Mouse (Mus musculus) lung, embryonic 14.5 days (tissue): ENCODE results near the gene Zswim1. TPM values are rescaled to one million over a fixed set of nuclear protein-coding genes. Genes with fewer than 3 reads are reported as not detected.
"Not testable (repeated sequence)": the region's sequence is repeated elsewhere in the genome, so short reads cannot be mapped to it uniquely, and the experiment has no call there.

Experiments
- ATAC-seq: fragments of 200-750 bp; cut with Nextera tagmentation; 2 replicates; pipeline ENCODE4 v1.8.0; 2017; ENCODE audit warnings: mild to moderate bottlenecking, moderate TSS enrichment, moderate library complexity; ENCODE audit not compliant: insufficient read depth
- DNase-seq: peaks from one replicate; pipeline ENCODE4 v3.0.0-alpha.2; 2015
- H3K27ac ChIP-seq: fragments of 300-500 bp; sonication (generic); 2 replicates; pipeline ENCODE4 v1.5.1; 2014; ENCODE audit warnings: low read depth, mild to moderate bottlenecking, moderate library complexity
- H3K27me3 ChIP-seq: fragments of 300-500 bp; sonication (generic); 2 replicates; pipeline ENCODE4 v1.6.1; 2014; ENCODE audit warnings: low read length, control low read depth; ENCODE audit not compliant: insufficient read depth
- H3K36me3 ChIP-seq: fragments of 300-500 bp; sonication (generic); 2 replicates; pipeline ENCODE4 v1.6.1; 2014; ENCODE audit warnings: control low read depth; ENCODE audit not compliant: insufficient read depth
- H3K4me1 ChIP-seq: fragments of 300-500 bp; sonication (generic); 2 replicates; pipeline ENCODE4 v1.6.1; 2014; ENCODE audit warnings: antibody characterized with exemption, control low read depth; ENCODE audit not compliant: insufficient read depth
- H3K4me2 ChIP-seq: fragments of 300-500 bp; sonication (generic); 2 replicates; pipeline ENCODE4 v1.6.1; 2014; ENCODE audit warnings: mild to moderate bottlenecking
- H3K4me3 ChIP-seq: fragments of 300-500 bp; sonication (generic); 2 replicates; pipeline ENCODE4 v1.5.1; 2014; ENCODE audit warnings: low read depth, low read length
- H3K9ac ChIP-seq: fragments of 300-500 bp; sonication (generic); 2 replicates; pipeline ENCODE4 v1.6.1; 2014
- H3K9me3 ChIP-seq: fragments of 300-500 bp; sonication (generic); 2 replicates; pipeline ENCODE4 v1.6.1; 2016; ENCODE audit warnings: low read depth, low read length, control low read depth
- CTCF ChIP-seq: IDR thresholded peaks from 2 replicates; pipeline ENCODE4 v1.5.1; 2016; ENCODE audit warnings: antibody characterized with exemption, low read depth
- WGBS: fragments of 180-500 bp; shearing (Covaris S2); extraction: QIAGEN DNeasy Blood & Tissue Kit; methylation state at CpG from one replicate; pipeline ENCODE4 v1.1.7; 2014; 5-methylcytosine and 5-hydroxymethylcytosine counted together
- polyA plus RNA-seq: library from polyadenylated mRNA; unstranded; fragments of >200 nt; fragmentation: Nextera tagmentation; extraction: Ambion mirVana; gene quantifications from 2 replicates; pipeline ENCODE4 v1.2.1, GENCODE M21; 2014

Zswim1 gene
- polyA plus RNA-seq, 1 experiment from 2014 or later, result 21.1 TPM

GRCm38 (mm10) chr2:164793236-164793635 lies 29.2 kb upstream of the Zswim1 start:
- Histone ChIP-seq H3K4me3 (no peak overlapping the region), H3K9ac (no peak overlapping the region), H3K9me3 (no peaks in the 10 kb centered on the region), H3K36me3 (peaks cover 79% of the 10 kb centered on the region), H3K4me2 (no peak overlapping the region), H3K27ac (no peak overlapping the region), H3K4me1 (no peaks in the 10 kb centered on the region), H3K27me3 (no peaks in the 10 kb centered on the region)
- DNase-seq (peak; percentile 77), ATAC-seq (0 out of 2 replicates have a peak, but pooled peaks have one; percentile 13)
- WGBS, result 65% methylated on average over 3 of the region's 3 CpGs
- TF ChIP-seq CTCF, result peak; percentile 84

DNA sequence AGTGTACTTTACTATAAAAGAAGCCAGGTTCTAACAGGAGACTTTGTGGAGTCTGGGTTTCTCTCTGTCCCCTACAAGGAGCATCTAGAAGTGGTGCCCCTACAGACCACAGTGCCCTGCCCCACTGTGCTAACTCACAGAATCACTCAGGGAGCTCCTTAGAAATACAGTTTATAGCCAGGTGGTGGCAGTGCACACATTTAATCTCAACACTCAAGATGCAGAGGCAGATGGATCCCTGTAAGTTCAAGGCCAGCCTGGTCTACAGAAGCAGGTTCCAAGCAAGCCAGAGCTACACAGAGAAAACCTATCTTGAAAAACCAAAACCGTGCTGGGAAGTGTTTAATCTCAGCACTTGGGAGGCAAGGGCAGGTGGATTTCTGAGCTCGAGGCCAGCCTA lies 28.7 kb upstream of the Zswim1 start:
- DNase-seq (peak; percentile 29), ATAC-seq (0 out of 2 replicates have a peak, but pooled peaks have one; percentile 15)
- Histone ChIP-seq H3K4me1 (no peaks in the 10 kb centered on the region), H3K9me3 (no peaks in the 10 kb centered on the region), H3K27me3 (no peaks in the 10 kb centered on the region), H3K36me3 (peaks cover 80% of the 10 kb centered on the region), H3K27ac (no peak overlapping the region), H3K9ac (no peak overlapping the region), H3K4me3 (no peak overlapping the region), H3K4me2 (no peak overlapping the region)
- no peak; the same call in 1 of the 2 replicates for TF ChIP-seq CTCF
- WGBS, result 92% methylated on average over 2 of the region's 2 CpGs

GRCm38 (mm10) chr2:164794293-164794692 lies 28.2 kb upstream of the Zswim1 start:
- Histone ChIP-seq H3K9ac (no peak overlapping the region), H3K4me2 (no peak overlapping the region), H3K36me3 (peaks cover 79% of the 10 kb centered on the region), H3K9me3 (no peaks in the 10 kb centered on the region), H3K27me3 (no peaks in the 10 kb centered on the region), H3K27ac (no peak overlapping the region), H3K4me3 (no peak overlapping the region), H3K4me1 (no peaks in the 10 kb centered on the region)
- peak; percentile 96 for DNase-seq
- 27% methylated on average over 5 of the region's 5 CpGs for WGBS
- ATAC-seq, result peak; percentile 56; the same call in 1 of the 2 replicates
- TF ChIP-seq CTCF, result peak; percentile 88

DNA sequence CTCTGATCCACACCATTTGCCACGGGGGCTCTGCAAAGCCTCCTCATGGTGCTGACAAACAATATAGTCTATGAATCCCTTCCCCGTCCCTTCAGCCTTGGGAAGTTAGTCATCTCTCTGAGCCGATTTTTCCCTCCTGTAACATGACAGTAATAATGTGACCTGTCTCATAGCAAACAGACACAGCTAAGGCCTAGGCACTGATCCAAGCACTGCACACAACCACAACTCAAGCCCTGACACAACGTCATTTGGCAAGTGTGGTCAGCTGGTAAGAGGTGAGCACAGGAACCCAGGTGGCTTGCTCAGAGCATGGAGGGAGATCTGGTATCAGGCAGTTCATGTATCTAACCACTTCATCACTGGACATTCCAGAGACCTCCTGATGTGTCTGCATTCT lies 26.6 kb upstream of the Zswim1 start:
- peaks cover 81% of the 10 kb centered on the region for H3K36me3 ChIP-seq
- 74% methylated on average over 4 of the region's 4 CpGs for WGBS

DNA sequence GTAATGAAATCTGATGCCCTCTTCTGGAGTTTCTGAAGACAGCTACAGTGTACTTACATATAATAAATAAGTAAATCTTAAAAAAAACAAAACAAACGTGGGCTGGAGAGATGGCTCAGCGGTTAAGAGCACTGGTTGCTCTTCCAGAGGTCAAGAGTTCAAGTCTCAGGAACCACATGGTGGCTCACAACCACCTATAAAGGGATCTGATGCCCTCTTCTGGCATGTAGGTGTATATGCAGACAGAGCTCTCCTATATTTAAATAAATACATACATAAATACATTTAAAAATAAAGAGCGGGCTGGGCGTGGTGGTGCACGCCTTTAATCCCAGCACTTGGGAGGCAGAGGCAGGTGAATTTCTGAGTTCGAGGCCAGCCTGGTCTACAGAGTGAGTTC lies 23.9 kb upstream of the Zswim1 start:
- H3K9ac ChIP-seq, H3K4me1 ChIP-seq, H3K27ac ChIP-seq, H3K27me3 ChIP-seq, ATAC-seq, H3K4me2 ChIP-seq, H3K9me3 ChIP-seq, H3K4me3 ChIP-seq: not testable (repeated sequence)
- DNase-seq, result peak; percentile 38
- H3K36me3 ChIP-seq, result peaks cover 61% of the 10 kb centered on the region
- peak; percentile 35 for TF ChIP-seq CTCF
- 80% methylated on average over 6 of the region's 6 CpGs for WGBS

More for the DNA sequence above, 26.6 kb upstream of the Zswim1 start:
- H3K4me1 ChIP-seq, result no peaks in the 10 kb centered on the region
- no peak overlapping the region for H3K4me3 ChIP-seq
- H3K4me2 ChIP-seq, result no peak overlapping the region
- ATAC-seq (no peak), DNase-seq (no peak)
- H3K9me3 ChIP-seq, result no peaks in the 10 kb centered on the region
- H3K9ac ChIP-seq, result no peak overlapping the region
- H3K27ac ChIP-seq, result no peak overlapping the region
- no peak for TF ChIP-seq CTCF
- H3K27me3 ChIP-seq, result no peaks in the 10 kb centered on the region

- DNase-seq, result no peak
- TF ChIP-seq CTCF, result no peak
- no peak overlapping the region for H3K27ac ChIP-seq
- no peak for ATAC-seq
- H3K9me3 ChIP-seq, result no peaks in the 10 kb centered on the region
- H3K4me1 ChIP-seq, result peaks cover 5% of the 10 kb centered on the region
- WGBS, result 87% methylated on average over 13 of the region's 13 CpGs
- peaks cover 48% of the 10 kb centered on the region for H3K36me3 ChIP-seq
- H3K4me3 ChIP-seq, result no peak overlapping the region
- no peak overlapping the region for H3K4me2 ChIP-seq
- no peaks in the 10 kb centered on the region for H3K27me3 ChIP-seq
- no peak overlapping the region for H3K9ac ChIP-seq
Measured at GRCm38 (mm10) chr2:164800252-164801004, 22.1 kb upstream of the Zswim1 start.

GRCm38 (mm10) chr2:164803201-164803920 lies 19.1 kb upstream of the Zswim1 start:
- Histone ChIP-seq H3K9me3 (no peaks in the 10 kb centered on the region), H3K27me3 (no peaks in the 10 kb centered on the region), H3K27ac (no peak overlapping the region), H3K4me2 (peak overlapping the region; percentile 88), H3K36me3 (peaks cover 20% of the 10 kb centered on the region), H3K4me1 (peaks cover 5% of the 10 kb centered on the region), H3K4me3 (peak overlapping the region; percentile 81), H3K9ac (peak overlapping the region; percentile 81)
- 88% methylated on average over 16 of the region's 16 CpGs for WGBS
- ATAC-seq (no peak), DNase-seq (no peak)
- no peak for TF ChIP-seq CTCF
